Mouse (Mus musculus): Measurements from ENCODE around the gene A230050P20Rik.

DNA sequence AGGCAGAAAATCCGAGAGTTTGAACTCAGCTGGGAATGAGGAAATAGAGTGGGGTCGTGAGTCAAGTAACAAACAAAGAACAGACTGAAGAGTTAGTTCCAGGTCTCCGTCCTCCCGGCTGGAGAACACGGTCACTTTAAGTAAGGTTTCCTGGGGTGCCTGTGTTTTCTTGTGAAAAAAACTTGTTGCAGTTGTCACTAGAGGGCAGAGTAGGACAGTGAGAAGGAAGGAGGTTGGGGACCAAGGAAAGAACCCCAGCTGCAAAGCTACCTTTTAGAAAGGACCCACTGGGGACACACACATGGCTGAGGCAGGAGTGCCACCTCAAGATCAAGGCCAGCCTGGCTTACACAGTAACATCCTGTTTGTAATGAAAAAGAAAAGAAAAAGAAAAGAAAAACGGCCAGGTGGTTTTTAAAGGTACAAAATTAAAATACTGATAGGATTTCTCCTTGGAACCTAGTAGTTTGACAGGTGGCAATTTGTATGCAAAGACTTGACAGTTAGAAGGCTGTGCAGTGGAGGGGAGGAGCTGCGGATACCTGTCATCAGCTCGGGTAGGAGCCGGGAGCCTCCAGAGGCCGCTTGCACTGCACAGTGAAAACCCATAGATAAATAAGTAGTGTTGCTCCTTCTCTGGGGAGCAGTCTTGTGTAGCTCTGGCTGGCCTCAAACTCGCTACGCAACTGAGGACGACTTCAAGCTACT, 33.2 kb downstream of the A230050P20Rik start:
- TF ChIP-seq CTCF (IDR thresholded peaks at IDR 0.05; ENCODE audit: low read depth, low read length) (peak; percentile 13; the same call in 1 of the 2 replicates), GATA1 (IDR thresholded peaks at IDR 0.05; ENCODE audit: borderline replicate concordance, low read length) (no peak), TAL1 (conservative IDR thresholded peaks at IDR 0.05; ENCODE audit: low read depth, low read length) (no peak), POLR2AphosphoS5 (IDR thresholded peaks at IDR 0.05; ENCODE audit: insufficient replicate concordance, low read depth, low read length) (no peak), GATA2 (IDR thresholded peaks at IDR 0.05; ENCODE audit: borderline replicate concordance, low read depth, low read length) (no peak)
